Mouse (Mus musculus) heart, postnatal 4 days (tissue): Measurements from ENCODE around the gene Rtel1. TPM values are rescaled to one million over a fixed set of nuclear protein-coding genes. Genes with fewer than 3 reads are reported as not detected.

Source experiments
- DNase-seq: peaks from one replicate; pipeline ENCODE4 v3.0.0; 2021
- total RNA-seq, 2 experiments: library from RNA; stranded (reverse); gene quantifications; 2 replicates each; pipeline ENCODE4 v1.2.3; 2021

The Rtel1 gene
- total RNA-seq, 2 experiments from 2014 or later = 42.9 to 46.9 TPM

GRCm38 (mm10) chr2:181326098-181326497 is 6.6 kb downstream of the Rtel1 start:
- DNase-seq = no peak

DNA sequence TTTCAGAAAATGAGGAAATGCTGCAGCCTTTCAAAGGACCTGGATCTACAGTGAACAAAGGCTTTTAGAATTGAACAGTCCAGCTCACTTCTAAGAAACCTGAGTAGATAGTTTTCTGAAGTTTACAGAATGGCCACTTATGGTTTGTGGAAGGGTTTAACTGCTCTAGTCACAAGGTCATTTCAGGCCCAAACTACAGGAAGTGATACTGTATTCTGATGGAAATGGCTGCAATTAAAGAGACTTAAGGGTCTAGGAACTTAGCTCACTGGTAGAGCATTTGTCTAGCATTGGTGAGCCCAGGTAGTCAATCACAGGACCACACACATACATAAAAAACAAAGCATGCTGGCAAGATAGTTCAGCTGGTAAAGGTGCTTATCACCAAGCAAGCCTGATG is 13.0 kb downstream of the Rtel1 start:
- DNase-seq = no peak

- DNase-seq = peak; percentile 75
Observed at GRCm38 (mm10) chr2:181334023-181334422, 14.5 kb downstream of the Rtel1 start.

DNA sequence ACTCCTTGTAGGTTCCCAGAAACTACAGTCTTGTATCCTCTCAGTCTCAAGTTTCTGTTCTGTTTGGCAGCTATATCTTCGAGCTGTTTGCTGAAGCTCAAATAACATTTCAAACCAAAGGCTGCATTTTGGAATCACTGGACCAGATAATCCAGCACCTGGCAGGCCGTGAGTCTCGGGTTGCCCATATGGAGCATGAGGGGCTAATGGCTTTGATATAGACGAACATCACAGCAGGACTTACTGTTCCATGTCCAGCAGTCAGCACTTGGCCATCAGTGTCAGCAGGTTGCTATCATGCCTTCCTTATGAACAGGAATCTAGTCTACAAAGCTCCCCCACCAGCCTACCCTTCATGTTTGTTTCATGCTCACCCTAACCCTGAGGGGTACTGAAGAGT is 20.9 kb downstream of the Rtel1 start:
- DNase-seq = no peak

DNA sequence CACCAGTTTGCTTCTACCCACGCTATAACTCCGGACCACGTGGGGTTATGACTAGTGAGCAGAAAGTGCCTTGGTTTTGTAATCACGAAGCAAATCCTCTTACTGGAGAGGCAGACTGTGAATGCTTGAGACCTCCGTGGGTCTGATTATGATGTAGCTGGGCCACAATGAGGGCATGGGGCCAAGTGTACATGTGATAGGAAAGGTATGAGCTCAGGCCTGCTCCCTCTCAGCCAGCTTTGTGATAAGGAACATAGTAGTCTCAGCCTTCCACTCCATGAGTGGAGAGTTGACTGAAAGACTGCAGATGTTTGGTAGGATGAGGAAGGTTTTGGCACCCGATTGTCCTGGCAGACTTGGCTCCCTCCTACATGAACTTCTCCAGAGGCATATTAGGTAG is 23.2 kb downstream of the Rtel1 start:
- DNase-seq = peak; percentile 74

DNA sequence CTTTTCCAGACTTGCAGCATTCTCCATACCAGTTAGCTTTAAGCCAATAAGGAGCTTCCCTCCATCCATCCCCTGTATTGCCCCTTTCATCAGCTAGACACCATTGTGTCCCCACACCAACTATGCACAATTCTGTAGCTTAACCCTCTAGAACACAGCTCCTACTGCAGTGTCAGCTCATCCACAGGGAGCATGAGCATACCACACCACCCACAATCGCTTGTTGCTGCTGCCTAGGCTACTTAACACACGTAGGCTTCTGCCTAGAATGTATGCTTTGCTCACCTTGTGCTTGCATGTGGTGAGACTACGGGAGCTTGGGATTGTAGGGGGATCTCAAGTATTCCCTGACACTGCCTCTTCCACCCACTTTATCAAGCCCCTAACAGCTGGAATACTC is 37.2 kb downstream of the Rtel1 start:
- no peak for DNase-seq

- no peak for DNase-seq
Observed at GRCm38 (mm10) chr2:181363946-181364345, 44.4 kb downstream of the Rtel1 start.

DNA sequence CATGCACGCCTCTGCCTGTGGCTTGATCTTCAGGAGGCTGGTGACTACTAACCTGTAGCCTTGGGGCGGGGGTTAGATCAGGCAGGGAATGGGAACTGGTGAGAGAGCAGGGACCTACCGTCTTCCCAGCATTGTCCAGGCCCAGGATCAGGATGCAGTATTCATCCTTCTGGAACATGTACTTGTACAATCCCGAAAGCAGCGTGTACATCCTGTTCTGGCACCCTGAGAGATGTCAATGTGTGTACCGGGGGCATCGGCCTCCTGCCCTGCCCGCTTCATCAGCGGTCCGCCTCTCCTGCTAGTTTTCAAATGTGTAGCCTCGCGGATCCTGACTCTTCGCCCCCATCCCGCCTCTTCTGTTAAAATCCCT is 44.9 kb downstream of the Rtel1 start:
- DNase-seq = no peak

DNA sequence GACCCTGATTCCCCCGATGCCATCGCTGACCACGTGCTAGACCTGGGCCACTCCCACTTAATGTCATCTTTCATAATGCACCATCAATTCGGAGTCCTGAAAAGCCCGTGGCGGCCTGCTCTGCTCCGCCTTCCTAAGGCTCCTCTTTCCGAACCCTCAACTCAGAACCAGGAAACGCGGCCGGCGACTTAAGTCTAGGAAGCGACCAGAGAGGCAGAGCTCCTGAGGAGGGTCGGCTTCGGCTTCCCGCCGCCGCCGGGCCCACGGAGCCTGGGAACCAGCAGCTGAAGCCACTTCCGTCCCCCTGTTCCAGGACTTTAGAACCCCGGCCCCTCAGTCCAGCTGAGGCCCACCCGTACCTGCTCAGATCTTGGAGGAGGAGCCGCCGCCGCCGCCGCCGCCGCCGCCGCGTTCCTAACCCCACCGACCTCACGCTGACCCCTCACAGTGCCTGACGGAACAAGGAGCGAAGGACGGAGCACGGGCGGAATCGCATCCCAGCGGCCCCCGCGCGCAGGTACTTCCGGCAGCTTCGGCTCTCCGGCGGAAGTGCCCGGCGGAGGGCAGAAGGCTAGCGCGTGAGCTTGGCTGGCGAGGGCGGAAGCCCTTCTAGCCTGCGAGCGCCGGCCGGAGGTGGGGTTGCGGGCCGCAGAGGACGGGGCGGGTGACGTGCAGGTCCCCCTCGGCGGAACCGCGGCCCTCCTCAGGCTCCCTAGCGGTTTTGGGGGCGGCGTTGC is 45.5 kb downstream of the Rtel1 start, which contains the start of the genes Zgpat and Arfrp1:
Gene Zgpat (plus strand): TSS at position 69 of the 737 bp plus-strand sequence.
Gene Arfrp1 (minus strand): TSS at position 545 of the 737 bp plus-strand sequence.
- DNase-seq = peak; percentile 90

- peak; percentile 38 for DNase-seq
Observed at GRCm38 (mm10) chr2:181365655-181366075, 46.1 kb downstream of the Rtel1 start.

DNA sequence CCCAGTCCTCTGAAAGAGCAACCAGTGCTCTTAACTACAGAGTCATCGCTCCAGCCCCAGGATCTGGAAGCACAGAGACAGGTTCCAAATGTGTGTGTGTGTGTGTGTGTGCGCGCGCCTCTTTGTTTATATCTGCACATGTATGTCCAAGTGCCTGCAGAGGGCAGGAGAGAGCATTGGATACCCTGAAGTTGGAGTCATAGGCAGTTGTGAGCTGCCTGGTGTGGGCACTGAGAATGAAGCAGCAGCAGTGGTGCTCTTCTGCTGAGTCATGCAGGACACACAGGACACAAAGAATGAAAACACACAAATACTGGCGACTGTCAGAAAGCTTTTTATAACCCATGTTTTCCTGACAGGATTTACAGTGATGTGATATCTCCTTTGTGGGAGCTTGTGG is 50.5 kb downstream of the Rtel1 start:
- no peak for DNase-seq

DNA sequence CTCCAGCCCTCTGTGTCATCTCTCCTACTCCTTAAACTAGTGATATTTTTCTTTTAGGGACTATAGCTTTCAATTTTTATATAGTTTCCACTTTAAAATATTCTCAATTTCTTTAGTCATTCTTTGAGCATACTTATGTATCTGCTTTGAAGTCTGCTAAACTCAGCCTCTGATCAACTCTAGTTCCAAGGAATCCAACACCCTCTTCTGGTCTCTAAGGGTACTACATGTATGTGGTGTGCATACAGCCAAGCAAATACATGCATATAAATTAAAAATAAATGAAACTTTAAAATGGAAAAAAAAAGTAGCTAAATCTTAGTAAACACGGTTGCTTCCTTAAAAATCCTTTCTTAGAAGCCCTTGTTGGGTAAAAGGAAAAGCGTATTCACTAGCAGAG is 56.2 kb downstream of the Rtel1 start:
- no peak for DNase-seq

- no peak for DNase-seq
Observed at GRCm38 (mm10) chr2:181377230-181377629, 57.7 kb downstream of the Rtel1 start.

DNA sequence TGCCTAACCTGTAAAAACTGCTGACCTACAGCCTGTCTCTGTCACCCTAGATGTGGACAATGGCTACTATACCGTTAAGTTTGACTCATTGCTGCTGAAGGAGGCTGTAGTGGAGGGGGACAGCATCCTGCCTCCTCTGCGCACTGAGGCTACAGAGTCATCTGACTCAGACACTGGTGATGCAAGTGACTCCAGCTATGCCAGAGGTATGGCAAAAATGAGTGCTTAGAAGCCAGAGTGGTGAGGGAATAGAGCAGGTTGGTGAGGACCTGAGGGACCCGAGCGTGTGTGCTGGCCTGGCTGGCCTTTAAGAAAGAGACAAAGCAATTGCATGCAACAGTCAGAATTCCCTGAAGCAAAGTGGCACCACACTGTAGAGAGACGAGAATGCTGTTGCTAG is 59.2 kb downstream of the Rtel1 start:
- no peak for DNase-seq

DNA sequence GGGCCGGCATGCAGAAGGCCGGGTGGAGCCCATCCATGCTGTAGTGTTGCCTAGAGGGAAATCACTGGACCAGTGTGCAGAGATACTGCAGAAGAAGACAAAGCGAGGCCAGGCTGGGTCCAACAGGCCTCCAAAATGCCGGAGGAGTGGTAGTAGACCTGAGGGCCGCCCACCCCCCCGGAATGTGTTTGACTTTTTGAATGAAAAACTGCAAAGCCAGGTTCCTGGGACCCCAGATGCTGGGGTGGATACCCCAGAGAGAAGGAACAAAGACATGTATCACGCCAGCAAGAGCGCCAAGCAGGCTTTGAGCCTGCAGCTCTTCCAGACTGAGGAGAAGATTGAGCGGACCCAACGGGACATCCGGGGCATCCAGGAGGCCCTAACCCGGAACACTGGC is 60.2 kb downstream of the Rtel1 start, which contains the start of gene Lime1:
Gene Lime1 (plus strand): TSS at position 301 of the 400 bp plus-strand sequence.
- DNase-seq = no peak

GRCm38 (mm10) chr2:181380251-181380650 is 60.7 kb downstream of the Rtel1 start:
- no peak for DNase-seq

DNA sequence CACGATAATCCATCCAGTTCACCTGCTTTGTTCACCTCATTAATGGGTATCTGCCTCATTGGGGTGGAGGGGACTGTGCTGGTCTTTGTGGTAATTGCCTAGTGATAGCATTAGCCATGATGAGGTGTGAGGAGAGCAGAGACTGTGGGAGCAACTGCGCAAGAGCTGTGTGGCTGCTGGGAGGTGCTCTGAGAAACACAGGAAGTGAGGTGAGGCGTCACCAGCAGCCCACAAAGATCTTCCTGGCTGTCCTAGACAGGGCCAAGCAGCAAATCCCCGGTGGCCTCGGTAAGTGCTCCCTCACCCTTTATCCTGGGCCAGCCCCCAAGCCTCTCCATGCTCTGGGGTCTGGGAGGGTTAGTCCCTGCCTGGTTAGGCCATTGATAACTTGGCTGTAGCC is 61.6 kb downstream of the Rtel1 start:
- DNase-seq = no peak

GRCm38 (mm10) chr2:181381631-181382306 is 62.2 kb downstream of the Rtel1 start:
- DNase-seq = no peak

- no peak for DNase-seq
Observed at GRCm38 (mm10) chr2:181384463-181384862, 64.9 kb downstream of the Rtel1 start.

DNA sequence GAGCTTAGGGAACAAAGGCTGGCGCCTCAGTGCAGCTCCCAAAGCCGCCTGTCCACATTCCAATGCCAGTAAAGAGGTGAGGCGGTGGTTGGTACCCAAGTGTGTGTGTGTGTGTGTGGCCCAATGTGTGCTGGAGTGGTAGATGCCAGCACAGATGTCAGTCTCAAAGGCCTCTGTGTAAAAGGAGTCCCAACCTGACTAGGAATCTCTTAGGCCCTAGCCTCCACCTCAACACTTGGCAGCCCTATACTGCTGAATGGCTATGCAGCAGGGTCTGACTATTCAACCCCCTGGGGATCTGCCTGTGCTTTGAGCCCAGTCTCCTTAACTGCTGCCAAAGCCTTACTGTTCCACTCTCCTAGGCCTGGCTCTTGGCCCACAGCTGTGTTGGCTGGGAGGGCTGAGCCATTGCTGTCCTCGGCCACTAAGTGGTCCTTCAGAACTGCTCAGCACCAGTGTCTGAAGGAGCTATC is 65.4 kb downstream of the Rtel1 start:
- DNase-seq = peak; percentile 82

- DNase-seq = peak; percentile 61
Observed at GRCm38 (mm10) chr2:181385885-181386284, 66.3 kb downstream of the Rtel1 start.

GRCm38 (mm10) chr2:181386663-181387210 is 67.2 kb downstream of the Rtel1 start:
- no peak for DNase-seq

DNA sequence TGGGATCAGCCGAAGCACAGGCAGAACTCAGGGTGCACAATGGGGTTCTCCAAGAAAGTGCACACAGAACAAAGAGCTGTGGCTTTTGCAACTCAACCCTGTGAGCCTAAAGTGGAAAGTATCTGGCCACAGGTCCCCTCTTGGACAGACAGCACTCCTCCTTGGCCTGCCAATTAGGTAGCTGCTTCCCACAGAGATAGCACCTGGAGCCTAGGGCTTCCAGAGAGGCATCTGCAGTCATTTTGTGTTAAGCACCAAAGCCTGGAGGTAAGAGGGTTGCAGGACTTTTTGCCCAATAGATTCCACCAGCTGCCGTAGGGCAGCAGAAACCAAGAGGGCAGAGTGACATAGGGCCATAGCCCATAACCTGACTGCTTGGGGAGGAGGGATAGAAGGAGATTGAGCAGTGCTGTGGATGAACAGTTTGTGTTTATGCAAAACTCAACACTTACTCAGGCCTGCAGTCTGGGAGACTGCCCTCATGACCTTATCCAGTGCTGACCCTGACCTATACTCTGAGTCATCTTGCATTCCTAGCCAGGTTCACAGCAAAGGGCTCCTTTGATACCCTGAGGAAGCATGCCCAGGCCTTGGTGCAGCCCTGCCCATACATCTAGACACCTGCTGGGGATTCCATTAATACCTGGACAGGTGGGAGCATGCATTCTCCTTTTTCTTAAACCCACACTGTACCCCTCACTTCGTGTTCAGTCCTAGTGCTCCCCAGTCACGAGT is 70.8 kb downstream of the Rtel1 start:
- DNase-seq = no peak
